Mouse (Mus musculus): ENCODE results near the gene Agbl4.

DNA sequence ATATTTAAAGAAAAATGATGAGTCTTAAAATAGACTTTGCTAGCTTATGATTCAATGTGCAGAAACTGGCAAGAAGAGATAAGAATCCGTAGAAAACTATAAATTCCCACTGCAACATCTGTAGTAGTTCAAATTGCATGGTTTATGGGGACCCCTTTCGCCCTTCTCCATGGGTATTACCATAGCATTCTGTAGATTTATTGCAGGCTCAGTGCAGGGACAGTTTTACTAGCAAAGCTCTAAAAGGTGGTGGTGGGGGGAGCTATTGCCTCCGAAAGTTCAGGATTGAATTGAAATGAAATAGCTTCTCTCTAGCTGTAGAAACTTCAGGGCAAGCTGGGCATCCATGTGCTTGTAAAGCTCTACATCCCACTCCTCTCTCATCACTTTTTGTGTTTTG, 959.7 kb downstream of the Agbl4 start:
- no peak for TF ChIP-seq CTCF (IDR thresholded peaks at IDR 0.05; ENCODE audit: control insufficient read depth, insufficient read depth, insufficient read length)
- no peak for TF ChIP-seq MAX (IDR thresholded peaks at IDR 0.05)
- no peak for TF ChIP-seq CEBPB (IDR thresholded peaks at IDR 0.05; ENCODE audit: low read depth)
- no peak for TF ChIP-seq MYOG (IDR thresholded peaks at IDR 0.05; ENCODE audit: control insufficient read depth, extremely low read depth, insufficient read length)
- no peak for TF ChIP-seq MYOD1 (IDR thresholded peaks at IDR 0.05; ENCODE audit: control insufficient read depth, insufficient read length, low read depth)

Data from C2C12 (cell line).